Mouse (Mus musculus): ENCODE results near the gene Ppp2r5c. TPM values are rescaled to one million over a fixed set of nuclear protein-coding genes. Genes with fewer than 3 reads are reported as not detected.

The Ppp2r5c gene
- polyA plus RNA-seq, 1 experiment, result 136 TPM

GRCm38 (mm10) chr12:110630056-110630455 is 183.1 kb downstream of the Ppp2r5c start:
- no peak for DNase-seq
- H3K27me3 ChIP-seq (ENCODE audit: control insufficient read depth, insufficient read depth, low read length), result no peaks in the 10 kb centered on the region
- no peaks in the 10 kb centered on the region for H3K4me1 ChIP-seq (ENCODE audit: control insufficient read depth, insufficient read depth, low read length)
- H3K4me3 ChIP-seq (replicated peaks; ENCODE audit: insufficient read depth, low read depth, low read length), result no peak overlapping the region
- no peak for TF ChIP-seq CTCF (IDR thresholded peaks at IDR 0.05; ENCODE audit: borderline replicate concordance, insufficient read depth, low read depth, low read length)
- TF ChIP-seq POLR2A (IDR thresholded peaks at IDR 0.05; ENCODE audit: borderline replicate concordance, insufficient read depth, low read length), result no peak
- H3K27ac ChIP-seq (ENCODE audit: insufficient read depth, low read length), result no peak overlapping the region
- 92% methylated on average over 11 of the region's 11 CpGs for WGBS

Other genes starting within 250 kb of the Ppp2r5c start
- 0.31 and 0.36 TPM in 2 replicates for gene Dio3, start 168.1 kb upstream of the Ppp2r5c start, polyA plus RNA-seq (2012; rRNA removed)
- 358 and 400 TPM in 2 replicates for gene Dync1h1, start 154.3 kb downstream of the Ppp2r5c start, polyA plus RNA-seq (2012; rRNA removed)
- gene 1700001K19Rik, start 235.5 kb downstream of the Ppp2r5c start, polyA plus RNA-seq (2012; rRNA removed), result not detected in 2 replicates